Mouse (Mus musculus) liver, postnatal 0 days (tissue): ENCODE results near the gene Ccdc14.

Experiments
- CTCF ChIP-seq: sonication (generic); IDR thresholded peaks from 2 replicates; pipeline ENCODE4 v1.5.1; 2016; ENCODE audit warnings: antibody characterized with exemption, low read depth
- EP300 ChIP-seq: IDR thresholded peaks from 2 replicates; pipeline ENCODE4 v1.6.1; 2016; ENCODE audit warnings: antibody characterized with exemption, low read depth, mild to moderate bottlenecking

DNA sequence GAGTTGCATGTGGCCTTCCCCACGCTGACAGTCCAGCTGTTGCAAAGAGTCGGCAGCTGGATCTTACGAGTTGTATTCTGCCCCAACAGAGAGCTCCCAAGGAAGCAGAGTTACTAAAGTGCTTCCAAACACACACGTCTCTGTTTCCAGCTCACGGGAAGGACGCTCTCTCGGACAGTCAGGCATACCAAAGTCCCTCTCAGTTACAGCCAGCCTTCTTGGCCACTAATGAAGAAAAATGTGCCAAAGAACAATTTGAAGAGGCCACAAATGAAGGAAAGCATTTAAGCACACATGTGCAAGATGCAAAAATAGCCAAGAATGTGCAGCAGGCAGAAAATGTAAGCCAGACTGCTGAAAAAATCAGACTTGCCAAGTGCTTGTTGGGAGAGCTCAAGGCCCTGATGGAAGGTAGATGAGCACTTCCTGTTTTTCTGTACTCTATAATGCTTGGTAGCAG is 16.1 kb downstream of the Ccdc14 start:
- TF ChIP-seq CTCF (no peak), EP300 (no peak)
